Mouse (Mus musculus) kidney, postnatal 0 days (tissue): ENCODE results near the gene Thada. TPM values are rescaled to one million over a fixed set of nuclear protein-coding genes. Genes with fewer than 3 reads are reported as not detected.

Source experiments
- ATAC-seq: fragments of 200-750 bp; cut with Nextera tagmentation; replicated peaks from 2 replicates; pipeline ENCODE4 v1.8.0; 2017; ENCODE audit warnings: low read depth, moderate number of reproducible peaks, moderate TSS enrichment, moderate library complexity; ENCODE audit not compliant: low FRiP score
- DNase-seq: peaks from one replicate; pipeline ENCODE4 v3.0.0-alpha.2; 2016; ENCODE audit warnings: low spot score
- H3K27ac ChIP-seq: fragments of 300-500 bp; sonication (generic); 2 replicates; pipeline ENCODE4 v1.5.1; 2014; ENCODE audit warnings: mild to moderate bottlenecking
- H3K27me3 ChIP-seq: fragments of 300-500 bp; sonication (generic); 2 replicates; pipeline ENCODE4 v1.6.1; 2014; ENCODE audit warnings: low read length, mixed read lengths; ENCODE audit not compliant: insufficient read depth
- H3K36me3 ChIP-seq: fragments of 300-500 bp; sonication (generic); 2 replicates; pipeline ENCODE4 v1.6.1; 2014; ENCODE audit warnings: low read length, mixed read lengths; ENCODE audit not compliant: insufficient read depth
- H3K4me1 ChIP-seq: fragments of 300-500 bp; sonication (generic); replicated peaks from 2 replicates; pipeline ENCODE4 v1.6.1; 2014; ENCODE audit warnings: antibody characterized with exemption, low read length, mixed read lengths; ENCODE audit not compliant: insufficient read depth
- H3K4me2 ChIP-seq: fragments of 300-500 bp; sonication (generic); 2 replicates; pipeline ENCODE4 v1.6.1; 2014; ENCODE audit warnings: mild to moderate bottlenecking, low read length, moderate library complexity, mixed read lengths
- H3K4me3 ChIP-seq: fragments of 300-500 bp; sonication (generic); replicated peaks from 2 replicates; pipeline ENCODE4 v1.5.1; 2014; ENCODE audit warnings: low read depth, low read length
- H3K9ac ChIP-seq: fragments of 300-500 bp; sonication (generic); 2 replicates; pipeline ENCODE4 v1.6.1; 2014; ENCODE audit warnings: low read depth, low read length
- H3K9me3 ChIP-seq: fragments of 300-500 bp; sonication (generic); replicated peaks from 2 replicates; pipeline ENCODE4 v1.6.1; 2016; ENCODE audit warnings: low read length, inconsistent platforms, mixed read lengths
- CTCF ChIP-seq: IDR thresholded peaks from 2 replicates; pipeline ENCODE4 v1.5.1; 2016; ENCODE audit warnings: antibody characterized with exemption, low read depth, mild to moderate bottlenecking, moderate library complexity
- WGBS: fragments of 180-500 bp; shearing (Covaris S2); extraction: QIAGEN DNeasy Blood & Tissue Kit; methylation state at CpG from one replicate; pipeline ENCODE4 v1.1.7; 2014; 5-methylcytosine and 5-hydroxymethylcytosine counted together
- polyA plus RNA-seq: library from polyadenylated mRNA; unstranded; fragments of >200 nt; fragmentation: Nextera tagmentation; extraction: Ambion mirVana; gene quantifications from 2 replicates; pipeline ENCODE4 v1.2.1, GENCODE M21; 2015

Gene Thada
- polyA plus RNA-seq, 1 experiment from 2014 or later = 3.4 TPM

DNA sequence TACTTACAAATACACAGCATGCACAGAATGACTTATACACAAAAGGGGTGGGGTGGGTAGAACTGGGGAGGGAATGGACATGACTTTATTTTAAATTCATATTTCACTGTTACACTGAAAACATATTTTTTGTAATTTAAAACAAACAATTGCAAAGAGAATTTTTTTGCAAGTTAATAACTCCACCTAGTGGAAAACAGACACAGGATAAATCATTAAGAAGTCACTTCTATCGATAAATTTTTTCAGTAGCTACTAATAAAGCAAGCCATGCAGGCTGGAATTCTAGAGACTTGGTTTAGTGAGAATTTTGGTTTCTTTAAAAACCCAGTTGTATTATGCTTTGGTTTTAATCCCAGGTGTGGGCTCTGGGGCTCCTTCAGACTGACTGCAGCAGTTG lies 41.7 kb downstream of the Thada start:
- 70% methylated on average over 1 of the region's 1 CpGs for WGBS
- no peak for TF ChIP-seq CTCF
- Histone ChIP-seq H3K4me2 (no peak overlapping the region), H3K27me3 (no peaks in the 10 kb centered on the region), H3K4me3 (no peak overlapping the region), H3K9ac (no peak overlapping the region), H3K36me3 (peaks cover 28% of the 10 kb centered on the region), H3K27ac (no peak overlapping the region), H3K9me3 (no peaks in the 10 kb centered on the region), H3K4me1 (no peaks in the 10 kb centered on the region)
- DNase-seq (no peak), ATAC-seq (no peak)

DNA sequence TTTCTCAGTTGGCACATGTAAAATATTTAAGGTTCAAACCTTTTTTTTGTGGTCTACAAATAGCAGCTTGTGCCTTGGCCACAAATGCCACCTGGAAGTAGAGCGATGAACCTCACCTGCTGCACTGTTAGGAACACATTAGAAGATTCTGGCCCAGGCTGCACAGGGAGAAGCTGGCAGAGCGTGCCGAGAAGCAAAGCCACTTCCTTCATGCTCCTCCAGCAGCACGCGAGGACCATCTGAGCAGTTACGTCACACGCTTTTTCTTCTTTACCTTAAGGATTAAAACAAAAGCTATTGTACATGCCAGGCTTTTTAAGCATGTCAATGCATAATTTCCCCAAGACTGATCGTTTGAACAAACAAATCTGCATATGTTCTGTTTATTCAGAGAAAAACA lies 43.1 kb downstream of the Thada start:
- Histone ChIP-seq H3K4me3 (no peak overlapping the region), H3K9ac (no peak overlapping the region), H3K27me3 (no peaks in the 10 kb centered on the region), H3K4me1 (no peaks in the 10 kb centered on the region), H3K9me3 (no peaks in the 10 kb centered on the region), H3K27ac (no peak overlapping the region), H3K4me2 (no peak overlapping the region), H3K36me3 (peaks cover 18% of the 10 kb centered on the region)
- no peak for ATAC-seq
- no peak for TF ChIP-seq CTCF
- WGBS = 83% methylated on average over 8 of the region's 8 CpGs
- no peak for DNase-seq

DNA sequence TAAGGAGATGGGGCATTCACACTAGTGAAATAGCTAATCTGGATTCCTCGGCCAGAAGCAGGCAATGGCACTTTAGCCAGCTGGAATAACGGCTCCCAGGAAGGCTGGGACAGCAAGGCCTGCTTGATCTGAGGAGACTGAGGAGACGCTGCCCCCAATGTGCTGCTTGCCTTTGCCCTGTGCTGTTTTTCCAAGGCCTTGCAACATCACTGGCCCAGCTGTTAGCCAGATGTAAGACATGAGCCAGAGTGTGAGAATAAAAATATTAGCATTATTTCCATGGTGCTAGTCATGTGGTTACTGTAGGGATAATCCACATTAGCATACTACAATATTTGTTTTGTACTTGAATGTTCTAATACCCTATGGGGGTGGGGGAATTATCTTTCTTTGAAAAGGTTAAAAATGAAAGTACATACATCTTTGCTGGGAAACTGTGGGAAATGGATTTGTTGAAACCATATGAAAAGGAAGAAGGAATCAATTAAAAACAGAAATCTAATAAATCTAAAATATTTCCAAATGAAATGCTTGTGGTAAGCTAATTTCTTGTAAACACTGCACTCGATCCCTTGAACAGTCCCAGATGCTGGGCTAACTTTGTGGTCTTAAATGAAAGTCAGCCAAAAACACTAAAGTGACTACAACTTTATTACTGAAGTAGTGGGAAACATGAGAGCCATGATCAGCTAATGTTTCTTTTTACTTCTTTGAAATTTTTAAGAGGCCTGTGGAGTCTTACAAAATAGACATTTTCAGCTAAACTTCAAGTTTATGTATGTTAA lies 43.8 kb downstream of the Thada start:
- no peak overlapping the region for H3K9ac ChIP-seq
- no peak for TF ChIP-seq CTCF
- H3K4me2 ChIP-seq = no peak overlapping the region
- peaks cover 17% of the 10 kb centered on the region for H3K36me3 ChIP-seq
- H3K4me1 ChIP-seq = no peaks in the 10 kb centered on the region
- DNase-seq = peak; percentile 55
- ATAC-seq = no peak
- H3K27me3 ChIP-seq = no peaks in the 10 kb centered on the region
- H3K27ac ChIP-seq = no peak overlapping the region
- no peak overlapping the region for H3K4me3 ChIP-seq
- WGBS = 68% methylated on average over 4 of the region's 4 CpGs
- no peaks in the 10 kb centered on the region for H3K9me3 ChIP-seq

DNA sequence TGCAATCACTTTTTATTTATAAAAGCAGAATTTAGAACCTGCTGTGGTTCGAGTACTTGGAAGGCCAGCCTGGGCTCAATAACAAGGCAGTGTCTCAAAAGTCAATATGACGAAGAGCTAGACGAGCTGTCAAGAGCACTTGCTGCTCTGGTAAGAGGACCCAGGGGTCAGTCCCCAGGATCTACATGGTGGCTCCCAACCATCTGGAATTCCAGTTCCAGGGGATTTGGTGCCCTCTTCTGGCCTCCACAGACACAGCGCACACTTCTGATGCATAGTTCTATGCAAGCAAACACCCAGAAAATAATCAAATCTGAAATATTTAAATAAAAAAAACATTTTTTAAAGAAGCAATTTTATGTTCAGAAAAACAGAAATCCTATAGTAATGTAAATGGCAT lies 45.0 kb downstream of the Thada start:
- Histone ChIP-seq H3K27me3 (no peaks in the 10 kb centered on the region), H3K9ac (no peak overlapping the region), H3K36me3 (peaks cover 11% of the 10 kb centered on the region), H3K4me3 (no peak overlapping the region), H3K27ac (no peak overlapping the region), H3K9me3 (no peaks in the 10 kb centered on the region), H3K4me2 (no peak overlapping the region), H3K4me1 (no peaks in the 10 kb centered on the region)
- ATAC-seq (no peak), DNase-seq (peak; percentile 32)
- peak; percentile 61 for TF ChIP-seq CTCF
- WGBS = 94% methylated on average over 4 of the region's 4 CpGs

DNA sequence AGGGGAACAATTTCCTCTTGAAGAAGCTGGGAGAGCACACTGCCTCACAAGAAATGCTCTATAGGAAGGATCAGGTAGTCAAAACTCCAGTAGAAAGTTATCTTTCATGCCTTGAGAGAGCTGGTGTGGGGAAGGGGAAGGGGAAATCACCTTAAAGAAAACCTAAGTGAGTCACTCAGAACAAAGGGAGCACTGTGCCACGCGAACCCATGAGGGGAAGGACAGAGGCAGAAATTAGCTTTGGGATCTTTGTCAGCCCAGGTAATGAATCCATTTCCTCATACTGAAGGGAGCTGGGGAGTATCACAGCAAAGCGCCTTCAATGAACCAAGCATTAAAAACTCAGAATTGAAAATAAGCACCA lies 45.7 kb downstream of the Thada start:
- H3K36me3 ChIP-seq = 0 out of 2 replicates have a peak, but pooled peaks cover 6% of the 10 kb centered on the region
- H3K9me3 ChIP-seq = no peaks in the 10 kb centered on the region
- no peak for TF ChIP-seq CTCF
- H3K27me3 ChIP-seq = no peaks in the 10 kb centered on the region
- ATAC-seq (no peak), DNase-seq (no peak)
- WGBS = 62% methylated on average over 3 of the region's 3 CpGs
- no peak overlapping the region for H3K4me3 ChIP-seq
- no peak overlapping the region for H3K4me2 ChIP-seq
- no peak overlapping the region for H3K9ac ChIP-seq
- peak overlapping the region; percentile 33; the same call in 1 of the 2 replicates for H3K27ac ChIP-seq
- H3K4me1 ChIP-seq = no peaks in the 10 kb centered on the region

DNA sequence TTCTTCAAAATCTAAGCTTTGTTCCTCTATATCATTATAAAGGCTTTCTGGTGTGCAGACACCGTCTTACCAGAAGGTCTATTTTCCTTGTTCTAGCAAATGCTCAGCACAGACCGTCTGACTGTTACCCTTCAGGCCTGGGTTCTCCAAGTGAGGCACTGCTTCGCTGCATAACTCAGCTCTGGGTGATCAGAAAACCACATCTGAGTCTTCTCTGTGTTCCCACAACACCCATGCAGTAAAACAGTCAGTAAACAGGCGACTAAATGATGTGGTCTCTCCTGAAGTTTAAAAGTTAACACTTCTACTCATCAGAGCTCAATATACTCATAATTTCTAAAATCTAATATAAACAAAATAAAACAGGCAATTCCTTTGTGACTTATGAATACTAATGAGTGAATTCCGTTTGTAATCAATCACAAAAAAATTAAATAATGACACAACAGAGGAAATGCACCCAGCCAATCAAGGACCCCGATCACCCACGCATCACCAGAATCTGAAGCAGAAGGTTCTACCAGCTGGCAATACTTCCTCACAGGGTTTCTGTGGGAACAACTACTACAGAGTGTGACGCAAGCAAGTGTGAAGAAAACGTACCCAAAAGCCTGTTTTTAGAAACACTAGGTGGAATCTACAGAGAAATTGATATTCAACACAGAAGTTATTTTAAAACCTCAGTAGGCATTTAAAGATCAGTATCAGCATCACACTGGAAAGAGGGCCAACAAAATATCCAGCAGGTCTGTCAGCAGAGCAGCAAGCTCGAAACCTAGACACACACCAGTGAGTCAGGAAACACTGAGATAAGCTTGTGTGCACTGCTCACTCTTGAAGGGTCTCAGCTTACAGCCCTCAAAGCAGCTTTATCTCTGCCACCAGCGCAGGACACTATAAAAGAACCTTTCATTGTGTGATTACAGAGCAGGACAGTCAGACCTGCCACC lies 46.4 kb downstream of the Thada start:
- no peak overlapping the region for H3K4me3 ChIP-seq
- peak overlapping the region; percentile 33; the same call in 1 of the 2 replicates for H3K27ac ChIP-seq
- peak; percentile 46 for DNase-seq
- no peak for TF ChIP-seq CTCF
- no peaks in the 10 kb centered on the region for H3K4me1 ChIP-seq
- H3K36me3 ChIP-seq = 0 out of 2 replicates have a peak, but pooled peaks cover 2% of the 10 kb centered on the region
- no peak overlapping the region for H3K4me2 ChIP-seq
- H3K27me3 ChIP-seq = no peaks in the 10 kb centered on the region
- WGBS = 58% methylated on average over 11 of the region's 11 CpGs
- peak; percentile 66 for ATAC-seq
- H3K9ac ChIP-seq = no peak overlapping the region
- no peaks in the 10 kb centered on the region for H3K9me3 ChIP-seq
